Mouse (Mus musculus) neural tube, embryonic 15.5 days (tissue): ENCODE data around the gene Sema3g. TPM values are rescaled to one million over a fixed set of nuclear protein-coding genes. Genes with fewer than 3 reads are reported as not detected.

ENCODE experiments used
- ATAC-seq: fragments of 200-750 bp; cut with Nextera tagmentation; 2 replicates; pipeline ENCODE4 v1.8.0; 2017; ENCODE audit warnings: mild to moderate bottlenecking, moderate TSS enrichment, moderate library complexity; ENCODE audit not compliant: low FRiP score
- H3K27ac ChIP-seq: fragments of 300-500 bp; sonication (generic); replicated peaks from 2 replicates; pipeline ENCODE4 v1.5.1; 2015; ENCODE audit warnings: mild to moderate bottlenecking, inconsistent platforms
- H3K27me3 ChIP-seq: fragments of 300-500 bp; sonication (generic); replicated peaks from 2 replicates; pipeline ENCODE4 v1.6.1; 2015; ENCODE audit warnings: inconsistent platforms
- H3K36me3 ChIP-seq: fragments of 300-500 bp; sonication (generic); 2 replicates; pipeline ENCODE4 v1.6.1; 2015; ENCODE audit warnings: inconsistent platforms
- H3K4me1 ChIP-seq: fragments of 300-500 bp; sonication (generic); 2 replicates; pipeline ENCODE4 v1.6.1; 2015; ENCODE audit warnings: inconsistent platforms
- H3K4me2 ChIP-seq: fragments of 300-500 bp; sonication (generic); 2 replicates; pipeline ENCODE4 v1.6.1; 2015; ENCODE audit warnings: inconsistent platforms, mild to moderate bottlenecking, moderate library complexity
- H3K4me3 ChIP-seq: fragments of 300-500 bp; sonication (generic); replicated peaks from 2 replicates; pipeline ENCODE4 v1.5.1; 2015; ENCODE audit warnings: mild to moderate bottlenecking, inconsistent platforms
- H3K9ac ChIP-seq: fragments of 300-500 bp; sonication (generic); replicated peaks from 2 replicates; pipeline ENCODE4 v1.6.1; 2015; ENCODE audit warnings: mild to moderate bottlenecking, inconsistent platforms
- H3K9me3 ChIP-seq: fragments of 300-500 bp; sonication (generic); replicated peaks from 2 replicates; pipeline ENCODE4 v1.6.1; 2016; ENCODE audit warnings: inconsistent platforms
- WGBS: fragments of 180-500 bp; shearing (Covaris S2); methylation state at CpG from one replicate; pipeline ENCODE4 v1.1.7; 2015; ENCODE audit warnings: mixed read lengths; 5-methylcytosine and 5-hydroxymethylcytosine counted together
- polyA plus RNA-seq: library from polyadenylated mRNA; unstranded; fragments of >200 nt; fragmentation: Nextera tagmentation; extraction: Ambion mirVana; gene quantifications from 2 replicates; pipeline ENCODE4 v1.2.1, GENCODE M21; 2015

The Sema3g gene
- polyA plus RNA-seq, 1 experiment from 2014 or later = 0.47 TPM

DNA sequence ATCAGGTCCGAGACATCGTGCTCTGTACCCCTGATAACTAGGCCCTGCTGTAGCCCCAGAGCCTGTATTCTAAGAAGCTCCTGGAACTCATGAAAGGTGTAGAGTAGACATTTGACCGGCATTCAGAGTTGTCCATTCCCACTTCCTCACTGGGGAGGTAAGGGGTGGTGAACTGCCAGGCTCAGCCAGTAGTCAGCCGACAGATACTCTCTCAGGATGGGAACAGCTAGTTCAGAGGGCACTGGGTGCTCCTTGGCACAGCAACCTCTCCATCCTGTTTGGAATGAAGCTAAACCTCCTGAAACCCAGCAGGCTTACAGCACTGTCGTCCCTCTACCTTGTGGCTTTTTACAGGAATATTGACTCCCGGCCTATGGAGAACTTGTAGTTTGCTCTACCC is 5.8 kb upstream of the Sema3g start:
- no peak overlapping the region for H3K4me3 ChIP-seq
- H3K36me3 ChIP-seq = no peaks in the 10 kb centered on the region
- no peak for ATAC-seq

DNA sequence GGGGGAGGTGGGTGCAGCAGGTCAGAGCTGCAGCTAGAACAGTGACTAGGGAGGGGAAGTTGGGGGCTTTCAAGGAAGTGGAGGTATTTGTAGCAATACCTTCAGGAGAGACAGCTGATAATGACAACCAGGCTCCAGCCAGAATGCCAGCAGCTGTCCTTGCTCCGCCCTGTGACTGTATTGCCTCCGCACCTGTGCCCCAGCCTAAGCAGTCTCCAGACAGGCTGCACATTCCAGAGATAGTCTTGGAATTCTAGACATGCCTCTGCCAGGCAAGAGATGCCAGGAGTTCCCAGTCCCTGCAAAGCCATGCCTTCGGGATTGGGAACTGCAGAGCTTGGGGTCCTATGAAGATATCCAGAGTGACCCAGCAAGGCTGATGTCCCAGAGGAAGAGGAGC is 5.2 kb upstream of the Sema3g start:
- Histone ChIP-seq H3K27ac (no peak overlapping the region), H3K4me2 (no peak overlapping the region), H3K9ac (no peak overlapping the region), H3K9me3 (no peaks in the 10 kb centered on the region), H3K4me3 (no peak overlapping the region), H3K27me3 (no peaks in the 10 kb centered on the region), H3K4me1 (peaks cover 11% of the 10 kb centered on the region), H3K36me3 (no peaks in the 10 kb centered on the region)
- WGBS = 92% methylated on average over 3 of the region's 3 CpGs
- no peak for ATAC-seq

More for the DNA sequence above, 5.8 kb upstream of the Sema3g start:
- Histone ChIP-seq H3K9me3 (no peaks in the 10 kb centered on the region), H3K27ac (no peak overlapping the region), H3K4me1 (peaks cover 15% of the 10 kb centered on the region; the same call in 1 of the 2 replicates), H3K9ac (no peak overlapping the region), H3K27me3 (no peaks in the 10 kb centered on the region), H3K4me2 (no peak overlapping the region)
- 89% methylated on average over 6 of the region's 6 CpGs for WGBS

DNA sequence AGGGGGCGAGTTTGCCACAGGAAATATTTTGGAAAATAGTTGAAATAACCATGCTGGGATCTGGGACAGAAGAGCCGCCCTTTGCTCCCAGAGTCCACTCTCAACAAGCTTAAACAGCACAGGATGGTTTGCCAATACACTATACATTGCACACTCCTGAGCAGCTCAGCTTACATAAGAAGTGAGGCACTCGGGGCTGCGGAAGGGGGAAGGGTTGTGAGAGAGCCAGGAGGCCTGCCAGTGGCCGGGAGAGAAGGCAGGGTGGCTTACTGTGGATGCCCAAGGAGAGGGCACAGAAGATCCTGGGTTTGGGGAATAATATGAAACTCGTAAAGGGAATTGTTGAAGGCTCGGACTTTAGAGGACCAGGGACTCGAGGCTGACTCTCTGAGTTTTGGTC is 3.8 kb upstream of the Sema3g start:
- H3K27ac ChIP-seq = no peak overlapping the region
- no peak overlapping the region for H3K9ac ChIP-seq
- H3K27me3 ChIP-seq = no peaks in the 10 kb centered on the region
- H3K9me3 ChIP-seq = no peaks in the 10 kb centered on the region
- ATAC-seq = no peak
- 76% methylated on average over 8 of the region's 8 CpGs for WGBS
- peaks cover 17% of the 10 kb centered on the region for H3K4me1 ChIP-seq
- H3K4me3 ChIP-seq = no peak overlapping the region
- no peak overlapping the region for H3K4me2 ChIP-seq
- no peaks in the 10 kb centered on the region for H3K36me3 ChIP-seq

DNA sequence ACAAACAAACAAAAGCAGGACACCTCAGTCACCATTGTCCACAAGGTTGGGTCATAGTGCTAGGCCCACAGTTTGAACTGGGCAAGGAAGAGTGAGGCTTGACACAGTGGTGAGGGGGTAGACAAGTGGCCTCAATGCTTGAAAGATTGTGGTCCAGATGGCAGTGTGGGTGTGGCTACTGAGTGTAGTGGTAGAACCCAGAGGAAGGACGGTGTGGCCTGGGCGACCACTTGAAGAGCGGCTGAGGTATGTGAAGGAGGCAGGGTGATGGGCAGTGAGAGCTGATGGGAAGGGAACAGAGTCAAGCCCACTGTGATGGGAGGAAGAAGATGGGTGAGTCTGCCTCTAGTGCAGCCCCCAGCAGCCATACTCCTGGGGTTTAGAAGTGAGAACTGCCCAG is 3.0 kb upstream of the Sema3g start:
- WGBS = 85% methylated on average over 3 of the region's 3 CpGs
- H3K27me3 ChIP-seq = no peaks in the 10 kb centered on the region
- no peak overlapping the region for H3K27ac ChIP-seq
- H3K4me2 ChIP-seq = no peak overlapping the region
- ATAC-seq = no peak
- H3K9me3 ChIP-seq = no peaks in the 10 kb centered on the region
- no peak overlapping the region for H3K4me3 ChIP-seq
- H3K4me1 ChIP-seq = peaks cover 17% of the 10 kb centered on the region
- H3K9ac ChIP-seq = no peak overlapping the region
- no peaks in the 10 kb centered on the region for H3K36me3 ChIP-seq

DNA sequence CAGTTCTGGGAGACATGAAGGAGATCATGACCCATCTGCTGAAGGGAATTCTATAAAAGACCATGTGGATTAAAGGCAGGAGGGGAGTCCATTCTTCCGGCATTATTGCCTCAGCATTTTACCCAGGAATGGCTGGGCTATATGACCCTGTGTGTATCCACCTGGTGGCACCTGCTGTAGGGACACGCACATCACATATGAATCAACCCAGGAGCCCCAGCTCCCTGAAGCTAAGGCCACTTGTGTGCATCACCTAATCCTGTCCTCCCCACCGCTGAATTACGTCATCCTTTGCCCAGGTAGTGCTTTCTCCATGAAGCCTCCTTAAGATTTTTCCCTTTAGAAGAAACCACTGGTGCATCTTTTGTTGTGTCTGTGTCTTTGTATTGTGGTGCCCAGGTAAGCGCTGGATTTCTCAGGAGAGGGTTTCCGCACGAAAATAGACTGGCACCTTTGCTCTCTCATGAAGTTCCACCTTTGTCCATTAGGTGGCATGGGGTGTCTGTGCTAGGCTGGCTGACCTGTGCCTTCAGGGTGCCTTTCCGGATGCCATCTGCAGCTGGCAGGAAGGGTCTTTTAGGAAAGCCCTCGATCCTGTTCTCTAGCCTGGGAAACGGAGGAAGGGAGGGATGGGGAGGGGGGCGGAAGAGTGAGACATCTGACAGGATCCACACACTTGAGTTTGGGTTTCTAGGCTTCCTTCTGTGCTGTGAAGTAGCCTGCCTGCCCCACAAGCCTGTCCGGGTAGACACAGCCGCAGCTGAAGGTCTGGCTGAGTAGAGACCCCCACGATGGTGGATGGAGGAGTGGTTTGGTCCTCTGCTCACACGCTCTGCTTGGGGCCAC is 2.3 kb upstream of the Sema3g start:
- Histone ChIP-seq H3K36me3 (no peaks in the 10 kb centered on the region), H3K27ac (peak overlapping the region; percentile 19), H3K4me1 (peaks cover 17% of the 10 kb centered on the region), H3K4me3 (no peak overlapping the region), H3K9me3 (no peaks in the 10 kb centered on the region), H3K4me2 (peak overlapping the region; percentile 28; the same call in 1 of the 2 replicates), H3K9ac (no peak overlapping the region), H3K27me3 (no peaks in the 10 kb centered on the region)
- peak; percentile 79 for ATAC-seq
- 38% methylated on average over 15 of the region's 15 CpGs for WGBS

DNA sequence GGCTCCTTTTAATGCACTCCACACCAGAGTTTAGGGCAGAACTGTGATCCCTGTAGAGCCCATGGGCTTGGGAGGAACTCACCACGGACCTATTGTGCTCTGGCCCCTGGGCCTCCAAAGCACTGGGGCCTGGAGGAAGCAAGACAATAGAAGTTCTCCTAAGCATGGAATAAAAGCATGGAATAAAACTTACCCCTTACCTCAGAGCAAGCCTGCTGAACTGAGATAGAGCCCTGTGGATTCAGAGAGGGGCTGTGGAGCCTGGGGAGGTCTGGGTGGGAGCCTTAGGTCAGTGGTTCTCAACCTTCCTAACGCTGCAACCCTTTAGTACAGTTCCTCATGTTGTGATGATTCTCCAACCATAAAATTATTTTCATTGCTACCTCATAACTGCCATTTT is 814 bp upstream of the Sema3g start, which contains the start of gene Nisch:
Gene Nisch, minus strand, starts transcription at position 101 of the 400 bp plus-strand sequence.
- H3K4me3 ChIP-seq = no peak within 1 kb of the TSS
- H3K27ac ChIP-seq = peak within 1 kb of the TSS; percentile 19
- no peaks in the 10 kb centered on the region for H3K36me3 ChIP-seq
- whole genome bisulfite sequencing = 61% methylated on average over 2 of the region's 2 CpGs
- no peaks in the 10 kb centered on the region for H3K27me3 ChIP-seq
- peak within 1 kb of the TSS; percentile 28 for H3K4me2 ChIP-seq
- H3K4me1 ChIP-seq = peaks cover 17% of the 10 kb centered on the region
- ATAC-seq = no peak
- H3K9me3 ChIP-seq = no peaks in the 10 kb centered on the region
- H3K9ac ChIP-seq = no peak within 1 kb of the TSS

DNA sequence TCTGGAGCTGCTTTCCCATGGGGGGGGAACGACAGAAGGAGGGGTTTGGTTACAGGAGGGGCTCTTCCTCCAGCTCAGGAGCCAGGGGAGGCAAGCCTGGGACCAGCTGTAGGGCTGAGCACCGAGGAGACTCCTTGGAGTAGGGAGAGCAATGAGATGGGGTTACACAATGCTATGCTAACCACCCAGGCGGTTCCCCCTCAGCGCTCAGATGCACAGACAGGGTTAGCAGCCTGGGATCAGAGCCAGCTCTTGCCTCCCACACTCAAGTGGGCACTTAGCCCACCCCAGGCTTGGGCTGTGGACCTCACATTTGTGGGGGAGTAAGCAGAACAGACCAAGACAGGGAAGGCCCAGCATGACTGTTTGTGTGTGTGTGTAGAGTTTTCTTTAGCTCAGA is 9.3 kb downstream of the Sema3g start:
- 64% methylated on average over 4 of the region's 4 CpGs for WGBS
- Histone ChIP-seq H3K4me3 (no peak overlapping the region), H3K9ac (no peak overlapping the region), H3K4me2 (no peak overlapping the region), H3K4me1 (peaks cover 5% of the 10 kb centered on the region; the same call in 1 of the 2 replicates), H3K36me3 (no peaks in the 10 kb centered on the region), H3K27me3 (no peaks in the 10 kb centered on the region), H3K9me3 (no peaks in the 10 kb centered on the region), H3K27ac (0 out of 2 replicates have a peak overlapping the region, but pooled peaks have one; percentile 0)
- ATAC-seq = no peak

DNA sequence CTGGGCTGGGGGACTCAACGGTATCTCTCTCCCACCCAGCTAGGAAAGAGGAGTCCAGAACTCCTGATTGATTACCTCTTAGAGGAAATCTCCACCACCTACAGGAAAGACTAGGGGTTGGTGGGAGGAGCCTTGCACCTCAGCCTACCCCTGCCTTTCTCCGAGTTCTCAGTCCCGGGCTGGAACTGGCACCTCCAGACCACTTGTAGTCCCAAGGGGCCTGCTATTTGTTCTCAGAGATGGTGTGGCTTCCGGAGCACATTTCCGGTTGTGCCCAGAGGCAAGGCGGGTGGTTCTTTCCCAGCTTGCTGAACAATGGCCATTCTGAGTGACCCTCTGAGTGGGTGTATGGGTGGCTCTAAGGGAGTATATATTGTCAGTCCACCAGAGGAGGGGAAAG is 10.6 kb downstream of the Sema3g start:
- Histone ChIP-seq H3K27ac (no peak overlapping the region), H3K4me3 (no peak overlapping the region), H3K9ac (no peak overlapping the region), H3K36me3 (no peaks in the 10 kb centered on the region), H3K9me3 (no peaks in the 10 kb centered on the region), H3K4me1 (peaks cover 5% of the 10 kb centered on the region; the same call in 1 of the 2 replicates), H3K4me2 (no peak overlapping the region), H3K27me3 (no peaks in the 10 kb centered on the region)
- WGBS = 75% methylated on average over 6 of the region's 6 CpGs
- ATAC-seq = no peak

DNA sequence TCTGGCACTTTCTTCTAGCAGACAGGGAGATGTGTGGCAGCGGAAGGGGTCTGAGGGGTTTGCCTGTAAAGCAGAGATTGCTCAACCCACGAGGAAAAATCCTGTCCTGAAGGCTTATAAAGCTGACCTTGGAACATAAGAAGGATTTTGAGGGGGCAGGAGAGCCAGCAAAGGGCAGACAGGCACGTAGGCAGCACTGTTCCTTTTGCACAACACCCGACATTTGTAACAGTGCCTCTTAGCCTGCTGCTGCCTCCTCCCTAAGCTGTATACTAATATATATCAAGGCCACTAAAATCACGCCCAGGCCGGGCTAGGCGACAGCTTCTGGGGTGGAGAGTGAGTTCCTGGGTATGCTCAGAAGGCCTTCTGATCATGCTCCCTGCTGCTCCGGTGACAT is 12.8 kb downstream of the Sema3g start:
- Histone ChIP-seq H3K27me3 (no peaks in the 10 kb centered on the region), H3K4me3 (no peak overlapping the region), H3K9me3 (no peaks in the 10 kb centered on the region), H3K4me2 (no peak overlapping the region), H3K36me3 (no peaks in the 10 kb centered on the region), H3K4me1 (peaks cover 9% of the 10 kb centered on the region), H3K27ac (no peak overlapping the region), H3K9ac (no peak overlapping the region)
- ATAC-seq = no peak
- WGBS = 70% methylated on average over 8 of the region's 8 CpGs

DNA sequence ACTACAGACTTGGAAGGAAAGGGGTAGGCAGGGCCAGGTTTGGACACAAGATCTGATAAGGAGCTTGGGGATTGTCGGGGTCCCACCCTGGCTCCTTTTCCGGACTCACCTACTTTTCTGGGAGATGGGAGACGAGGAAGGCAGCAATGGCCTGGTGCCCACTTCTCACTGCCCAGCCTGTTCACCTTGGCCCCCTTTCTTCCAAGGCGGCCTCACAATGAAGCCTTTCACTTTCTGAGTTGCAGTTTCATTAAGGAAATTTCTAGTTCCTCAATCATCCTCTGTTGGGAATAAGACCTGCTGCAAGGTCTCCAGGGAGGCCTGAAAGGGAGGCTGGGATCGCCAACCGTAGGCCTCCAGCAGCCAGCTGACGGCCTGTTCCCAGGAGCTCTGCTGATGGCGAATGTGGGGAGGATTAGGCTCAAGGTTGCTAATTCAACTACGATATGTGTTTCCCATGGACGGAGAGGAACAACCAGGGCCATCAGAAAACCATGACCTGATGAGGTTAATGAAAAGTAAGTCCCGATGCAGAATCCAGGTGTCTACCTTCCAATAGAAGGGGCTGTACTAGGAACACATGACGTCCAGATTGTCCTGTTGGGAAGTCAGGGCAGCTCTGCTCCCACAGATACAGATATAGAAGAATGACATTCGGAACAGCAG is 14.9 kb downstream of the Sema3g start:
- H3K4me2 ChIP-seq = no peak overlapping the region
- peaks cover 4% of the 10 kb centered on the region; the same call in 1 of the 2 replicates for H3K4me1 ChIP-seq
- H3K4me3 ChIP-seq = no peak overlapping the region
- H3K27ac ChIP-seq = no peak overlapping the region
- no peaks in the 10 kb centered on the region for H3K9me3 ChIP-seq
- no peak overlapping the region for H3K9ac ChIP-seq
- H3K27me3 ChIP-seq = no peaks in the 10 kb centered on the region
- ATAC-seq = no peak
- 86% methylated on average over 13 of the region's 13 CpGs for WGBS
- H3K36me3 ChIP-seq = no peaks in the 10 kb centered on the region

DNA sequence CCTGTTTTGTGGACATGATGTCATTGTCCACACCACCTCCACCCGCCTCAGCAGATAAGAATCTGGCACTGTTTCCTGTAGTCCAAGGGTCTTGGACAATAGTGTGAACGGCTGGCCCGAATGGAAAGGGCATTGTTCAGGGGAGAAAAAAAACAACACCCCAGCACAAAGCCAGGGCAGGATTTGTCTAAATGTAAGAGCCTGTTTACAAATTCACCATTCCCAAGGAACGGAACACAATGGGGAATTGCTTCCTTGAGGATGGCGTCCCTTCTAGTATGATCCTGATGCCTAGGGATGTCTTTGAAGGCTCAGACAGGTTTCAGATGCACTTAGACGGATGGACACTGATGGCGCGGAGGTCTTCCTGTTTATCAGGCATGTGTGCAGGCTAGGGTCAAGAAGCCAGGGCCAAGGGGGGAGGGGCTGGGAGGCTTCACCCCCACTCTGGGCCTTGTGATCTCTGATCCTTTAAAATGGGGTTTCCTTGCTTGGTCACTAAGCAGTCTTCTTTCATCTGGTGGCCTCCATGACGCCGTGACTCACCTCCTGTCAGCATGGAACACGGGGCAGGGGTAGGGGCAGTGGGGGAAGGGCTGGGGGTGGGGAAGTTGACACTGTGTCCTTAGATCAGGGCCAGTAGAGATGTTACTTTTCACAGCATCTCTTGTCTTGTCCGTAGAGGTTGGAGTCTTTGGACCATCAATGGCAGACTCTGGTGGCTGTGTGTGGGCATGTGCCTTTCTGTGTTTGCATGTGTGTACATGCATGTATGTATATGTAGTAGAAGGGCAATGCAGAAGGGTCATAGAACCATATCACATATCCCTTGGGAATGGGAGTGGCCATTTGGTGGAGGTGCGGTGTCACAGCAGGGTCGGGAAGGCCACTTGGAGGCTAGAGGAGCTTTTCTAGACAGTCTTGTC is 15.7 kb downstream of the Sema3g start:
- 87% methylated on average over 14 of the region's 14 CpGs for WGBS
- peak; percentile 17; the same call in 1 of the 2 replicates for ATAC-seq
- no peaks in the 10 kb centered on the region for H3K27me3 ChIP-seq

More for the DNA sequence above, 15.7 kb downstream of the Sema3g start:
- Histone ChIP-seq H3K9ac (no peak overlapping the region), H3K4me3 (no peak overlapping the region), H3K27ac (0 out of 2 replicates have a peak overlapping the region, but pooled peaks have one; percentile 37), H3K4me2 (no peak overlapping the region), H3K9me3 (no peaks in the 10 kb centered on the region), H3K36me3 (no peaks in the 10 kb centered on the region), H3K4me1 (peaks cover 4% of the 10 kb centered on the region; the same call in 1 of the 2 replicates)
